Mouse (Mus musculus): ENCODE results near the gene Pcnx2. TPM values are rescaled to one million over a fixed set of nuclear protein-coding genes. Genes with fewer than 3 reads are reported as not detected.

Pcnx2 gene
- total and polyA plus RNA-seq, 3 experiments, result 0.16 TPM; not detected in 2

DNA sequence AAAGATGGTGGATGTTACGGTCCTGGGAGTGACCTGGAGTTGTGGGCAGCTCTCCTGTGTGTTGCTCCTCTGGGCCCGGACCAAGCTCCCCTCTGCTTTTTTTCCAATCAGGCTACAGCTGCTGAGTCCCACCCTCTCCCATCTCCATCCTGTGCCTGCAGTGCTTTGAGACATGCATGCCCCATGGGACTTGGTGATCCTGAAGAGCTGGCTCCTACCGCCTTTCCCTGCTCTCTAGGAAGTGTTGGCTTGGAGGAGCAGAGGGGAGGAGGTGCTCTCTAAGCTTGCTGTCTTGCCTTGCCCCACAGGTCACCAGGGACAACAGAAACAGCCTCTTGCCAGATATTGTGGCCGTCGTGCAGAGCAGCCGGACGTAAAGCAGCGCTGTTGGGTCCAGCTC is 150.7 kb downstream of the Pcnx2 start:
- ATAC-seq (ENCODE audit: extremely low read depth, insufficient number of reproducible peaks, low FRiP score, poor library complexity, severe bottlenecking) (no peak), DNase-seq (ENCODE audit: low spot score) (no peak)
- no peak overlapping the region for H3K4me3 ChIP-seq (ENCODE audit: low read depth, low read length)
- H3K4me1 ChIP-seq (ENCODE audit: insufficient read depth, low read depth, low read length), result no peaks in the 10 kb centered on the region
- no peaks in the 10 kb centered on the region for H3K36me3 ChIP-seq (replicated peaks)
- peaks cover 98% of the 10 kb centered on the region for H3K9me3 ChIP-seq (replicated peaks)
- TF ChIP-seq TAL1 (conservative IDR thresholded peaks at IDR 0.05; ENCODE audit: low read depth, low read length) (no peak), CTCF (IDR thresholded peaks at IDR 0.05; ENCODE audit: low read depth, low read length) (no peak), GATA1 (IDR thresholded peaks at IDR 0.05; ENCODE audit: borderline replicate concordance, low read length) (no peak), POLR2AphosphoS5 (IDR thresholded peaks at IDR 0.05; ENCODE audit: insufficient replicate concordance, low read depth, low read length) (no peak), GATA2 (IDR thresholded peaks at IDR 0.05; ENCODE audit: borderline replicate concordance, low read depth, low read length) (no peak)
- no peaks in the 10 kb centered on the region for H3K27me3 ChIP-seq (ENCODE audit: insufficient read depth, low read length)

DNA sequence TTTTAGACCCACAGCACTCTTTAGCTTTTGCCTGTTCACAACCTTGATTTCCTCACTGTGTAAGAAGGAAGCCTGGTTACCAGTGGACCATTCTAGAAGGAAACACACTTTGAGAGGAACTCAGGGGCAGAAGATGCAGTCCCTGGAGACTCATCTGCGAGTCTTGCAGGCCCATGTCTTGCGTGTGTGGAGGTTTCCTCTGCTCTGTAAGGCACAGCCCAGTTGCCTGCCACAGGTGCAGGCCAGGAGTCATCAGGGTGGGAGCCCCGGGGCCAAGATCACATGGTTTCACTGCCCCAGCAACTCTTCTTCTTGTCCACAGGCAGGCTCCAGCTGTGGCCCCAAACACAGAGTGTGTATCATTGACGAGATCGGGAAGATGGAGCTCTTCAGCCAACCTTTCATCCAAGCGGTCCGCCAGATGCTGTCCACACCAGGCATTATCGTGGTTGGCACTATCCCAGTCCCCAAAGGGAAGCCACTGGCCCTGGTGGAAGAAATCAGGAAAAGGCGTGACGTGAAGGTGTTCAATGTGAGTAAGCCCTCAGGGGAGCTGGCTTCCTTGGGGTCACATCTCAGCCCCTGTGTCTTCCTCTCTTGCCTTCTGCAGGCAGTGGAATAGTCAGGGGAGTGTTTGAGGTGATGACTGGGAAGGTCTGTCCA is 153.1 kb downstream of the Pcnx2 start:
- TF ChIP-seq GATA2 (IDR thresholded peaks at IDR 0.05; ENCODE audit: borderline replicate concordance, low read depth, low read length), result no peak
- TF ChIP-seq POLR2AphosphoS5 (IDR thresholded peaks at IDR 0.05; ENCODE audit: insufficient replicate concordance, low read depth, low read length), result no peak
- no peak for TF ChIP-seq TAL1 (conservative IDR thresholded peaks at IDR 0.05; ENCODE audit: low read depth, low read length)
- no peak for TF ChIP-seq GATA1 (IDR thresholded peaks at IDR 0.05; ENCODE audit: borderline replicate concordance, low read length)
- TF ChIP-seq CTCF (IDR thresholded peaks at IDR 0.05; ENCODE audit: low read depth, low read length), result no peak
- ATAC-seq (ENCODE audit: extremely low read depth, insufficient number of reproducible peaks, low FRiP score, poor library complexity, severe bottlenecking), result no peak
- no peak for DNase-seq (ENCODE audit: low spot score)
- Histone ChIP-seq H3K4me1 (ENCODE audit: insufficient read depth, low read depth, low read length) (no peaks in the 10 kb centered on the region), H3K27me3 (ENCODE audit: insufficient read depth, low read length) (no peaks in the 10 kb centered on the region), H3K4me3 (ENCODE audit: low read depth, low read length) (no peak overlapping the region), H3K36me3 (replicated peaks) (no peaks in the 10 kb centered on the region), H3K9me3 (replicated peaks) (peaks cover 98% of the 10 kb centered on the region)

DNA sequence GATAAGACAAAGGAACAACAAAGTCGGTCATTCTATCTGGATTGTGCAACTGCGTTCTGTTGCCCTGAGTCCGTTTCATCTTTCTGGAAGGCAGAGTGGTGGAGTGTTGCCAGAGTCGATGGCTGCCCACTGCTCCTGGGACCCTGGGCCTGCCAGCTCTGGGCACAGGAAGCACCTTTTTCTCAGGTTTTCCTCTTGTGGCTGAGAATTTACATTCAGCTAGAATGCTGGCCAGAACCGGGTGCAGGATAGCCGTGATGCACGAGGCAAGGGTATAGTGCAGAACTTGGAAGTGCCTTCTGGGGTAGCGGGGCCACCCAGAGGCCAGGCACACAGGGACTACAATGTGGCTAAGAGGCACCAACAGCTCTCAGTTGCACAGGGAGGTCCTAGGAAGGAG is 155.7 kb downstream of the Pcnx2 start:
- H3K4me1 ChIP-seq (ENCODE audit: insufficient read depth, low read depth, low read length), result no peaks in the 10 kb centered on the region
- ATAC-seq (ENCODE audit: extremely low read depth, insufficient number of reproducible peaks, low FRiP score, poor library complexity, severe bottlenecking) (no peak), DNase-seq (ENCODE audit: low spot score) (no peak)
- H3K36me3 ChIP-seq (replicated peaks), result no peaks in the 10 kb centered on the region
- no peak overlapping the region for H3K4me3 ChIP-seq (ENCODE audit: low read depth, low read length)
- TF ChIP-seq GATA2 (IDR thresholded peaks at IDR 0.05; ENCODE audit: borderline replicate concordance, low read depth, low read length), result no peak
- no peaks in the 10 kb centered on the region for H3K27me3 ChIP-seq (ENCODE audit: insufficient read depth, low read length)
- peaks cover 90% of the 10 kb centered on the region for H3K9me3 ChIP-seq (replicated peaks)

DNA sequence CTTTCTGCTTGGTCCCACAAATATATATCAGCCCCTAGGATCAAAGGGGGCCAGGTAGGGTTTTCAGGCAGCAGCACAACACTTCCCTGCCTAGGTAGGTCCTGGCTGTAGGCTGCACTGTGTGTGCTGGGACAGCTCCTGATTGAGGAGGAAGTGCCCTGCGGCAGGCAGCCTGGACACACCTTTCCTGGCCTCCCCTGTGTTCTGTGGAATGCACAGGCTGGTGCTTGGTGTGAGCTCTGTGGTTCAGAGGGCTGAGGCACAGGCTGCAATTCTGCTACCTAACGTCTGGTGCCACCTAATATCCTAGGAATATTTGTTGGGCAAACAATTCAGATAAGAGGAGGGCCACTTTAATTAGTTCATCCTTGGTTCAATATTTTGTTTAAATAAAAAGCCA is 156.3 kb downstream of the Pcnx2 start:
- DNase-seq (ENCODE audit: low spot score) (no peak), ATAC-seq (ENCODE audit: extremely low read depth, insufficient number of reproducible peaks, low FRiP score, poor library complexity, severe bottlenecking) (no peak)
- no peaks in the 10 kb centered on the region for H3K27me3 ChIP-seq (ENCODE audit: insufficient read depth, low read length)

DNA sequence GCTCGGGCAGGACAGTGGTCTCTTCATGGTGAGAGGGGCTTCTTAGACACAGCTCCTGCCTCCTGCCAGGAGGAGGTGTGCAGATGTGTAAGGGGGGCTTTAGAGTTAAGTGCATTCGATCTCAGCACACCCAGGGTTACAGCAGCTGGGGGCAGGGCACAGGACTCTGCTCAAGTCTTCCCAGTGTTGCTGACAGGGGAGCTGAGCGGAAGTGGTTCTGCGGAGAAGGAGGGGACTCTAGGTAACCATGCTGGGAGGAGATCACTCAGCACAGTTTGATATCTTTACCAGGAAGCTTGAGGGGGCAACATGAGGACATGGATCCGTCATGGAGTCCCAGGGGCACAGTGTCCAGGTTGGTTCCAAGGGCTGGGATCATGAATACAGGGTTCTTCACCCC is 156.7 kb downstream of the Pcnx2 start:
- TF ChIP-seq POLR2AphosphoS5 (IDR thresholded peaks at IDR 0.05; ENCODE audit: insufficient replicate concordance, low read depth, low read length), result no peak
- TF ChIP-seq GATA1 (IDR thresholded peaks at IDR 0.05; ENCODE audit: borderline replicate concordance, low read length), result no peak
- TF ChIP-seq TAL1 (conservative IDR thresholded peaks at IDR 0.05; ENCODE audit: low read depth, low read length), result no peak
- Histone ChIP-seq H3K4me3 (ENCODE audit: low read depth, low read length) (no peak overlapping the region), H3K27me3 (ENCODE audit: insufficient read depth, low read length) (no peaks in the 10 kb centered on the region), H3K36me3 (replicated peaks) (no peaks in the 10 kb centered on the region), H3K9me3 (replicated peaks) (peaks cover 90% of the 10 kb centered on the region), H3K4me1 (ENCODE audit: insufficient read depth, low read depth, low read length) (no peaks in the 10 kb centered on the region)
- ATAC-seq (ENCODE audit: extremely low read depth, insufficient number of reproducible peaks, low FRiP score, poor library complexity, severe bottlenecking) (no peak), DNase-seq (ENCODE audit: low spot score) (no peak)

More for the DNA sequence above, 156.3 kb downstream of the Pcnx2 start:
- no peaks in the 10 kb centered on the region for H3K4me1 ChIP-seq (ENCODE audit: insufficient read depth, low read depth, low read length)
- TF ChIP-seq TAL1 (conservative IDR thresholded peaks at IDR 0.05; ENCODE audit: low read depth, low read length), result no peak
- no peak for TF ChIP-seq CTCF (IDR thresholded peaks at IDR 0.05; ENCODE audit: low read depth, low read length)
- no peak for TF ChIP-seq GATA1 (IDR thresholded peaks at IDR 0.05; ENCODE audit: borderline replicate concordance, low read length)
- TF ChIP-seq POLR2AphosphoS5 (IDR thresholded peaks at IDR 0.05; ENCODE audit: insufficient replicate concordance, low read depth, low read length), result no peak
- TF ChIP-seq GATA2 (IDR thresholded peaks at IDR 0.05; ENCODE audit: borderline replicate concordance, low read depth, low read length), result no peak
- no peaks in the 10 kb centered on the region for H3K36me3 ChIP-seq (replicated peaks)
- no peak overlapping the region for H3K4me3 ChIP-seq (ENCODE audit: low read depth, low read length)
- peaks cover 90% of the 10 kb centered on the region for H3K9me3 ChIP-seq (replicated peaks)

DNA sequence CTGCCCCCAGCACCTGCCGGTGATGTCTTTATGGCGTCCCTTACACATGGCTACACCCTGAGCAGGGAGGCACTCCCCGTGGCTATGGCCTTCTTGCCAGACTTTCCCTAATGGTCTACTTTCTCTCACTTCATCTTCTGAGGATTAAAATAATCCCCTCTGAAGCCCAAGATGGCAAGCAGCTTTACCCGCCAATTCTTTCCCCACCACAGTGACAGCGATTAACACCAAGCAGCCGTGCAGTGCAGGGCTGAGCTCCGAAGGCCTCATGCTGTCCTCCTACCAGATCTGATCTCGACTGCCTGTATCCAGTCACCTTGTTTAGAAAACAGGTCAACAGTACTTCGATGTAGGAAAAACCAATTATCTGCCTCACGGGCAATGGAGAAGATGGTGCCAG is 157.5 kb downstream of the Pcnx2 start:
- Histone ChIP-seq H3K36me3 (replicated peaks) (no peaks in the 10 kb centered on the region), H3K4me1 (ENCODE audit: insufficient read depth, low read depth, low read length) (no peaks in the 10 kb centered on the region), H3K27me3 (ENCODE audit: insufficient read depth, low read length) (no peaks in the 10 kb centered on the region), H3K9me3 (replicated peaks) (peaks cover 90% of the 10 kb centered on the region), H3K4me3 (ENCODE audit: low read depth, low read length) (no peak overlapping the region)
- no peak for DNase-seq (ENCODE audit: low spot score)
- no peak for TF ChIP-seq GATA2 (IDR thresholded peaks at IDR 0.05; ENCODE audit: borderline replicate concordance, low read depth, low read length)
- no peak for TF ChIP-seq TAL1 (conservative IDR thresholded peaks at IDR 0.05; ENCODE audit: low read depth, low read length)
- TF ChIP-seq POLR2AphosphoS5 (IDR thresholded peaks at IDR 0.05; ENCODE audit: insufficient replicate concordance, low read depth, low read length), result no peak
- no peak for TF ChIP-seq GATA1 (IDR thresholded peaks at IDR 0.05; ENCODE audit: borderline replicate concordance, low read length)
- no peak for TF ChIP-seq CTCF (IDR thresholded peaks at IDR 0.05; ENCODE audit: low read depth, low read length)
- ATAC-seq (ENCODE audit: extremely low read depth, insufficient number of reproducible peaks, low FRiP score, poor library complexity, severe bottlenecking), result no peak

All from G1E (cell line).